Mouse (Mus musculus) embryonic facial prominence, embryonic 14.5 days (tissue): ENCODE results near the gene Mtm1. TPM values are rescaled to one million over a fixed set of nuclear protein-coding genes. Genes with fewer than 3 reads are reported as not detected.

Experiments
- ATAC-seq: fragments of 200-750 bp; cut with Nextera tagmentation; 2 replicates; pipeline ENCODE4 v1.8.0; 2017; ENCODE audit warnings: low read depth, moderate number of reproducible peaks, moderate TSS enrichment
- DNase-seq: peaks from one replicate; pipeline ENCODE4 v3.0.0-alpha.2; 2015; ENCODE audit warnings: low spot score
- H3K27ac ChIP-seq: fragments of 300-500 bp; sonication (generic); replicated peaks from 2 replicates; pipeline ENCODE4 v1.5.1; 2014; ENCODE audit warnings: low read depth, mild to moderate bottlenecking, low read length, moderate library complexity
- H3K27me3 ChIP-seq: fragments of 300-500 bp; sonication (generic); replicated peaks from 2 replicates; pipeline ENCODE4 v1.6.1; 2014; ENCODE audit warnings: low read length; ENCODE audit not compliant: control insufficient read depth, insufficient read depth
- H3K36me3 ChIP-seq: fragments of 300-500 bp; sonication (generic); 2 replicates; pipeline ENCODE4 v1.6.1; 2014; ENCODE audit warnings: low read length, mixed read lengths; ENCODE audit not compliant: control insufficient read depth, insufficient read depth
- H3K4me1 ChIP-seq: fragments of 300-500 bp; sonication (generic); 2 replicates; pipeline ENCODE4 v1.6.1; 2014; ENCODE audit warnings: antibody characterized with exemption, low read length; ENCODE audit not compliant: control insufficient read depth, insufficient read depth
- H3K4me2 ChIP-seq: fragments of 300-500 bp; sonication (generic); 2 replicates; pipeline ENCODE4 v1.6.1; 2014; ENCODE audit warnings: low read depth, mild to moderate bottlenecking, low read length, moderate library complexity, mixed read lengths
- H3K4me3 ChIP-seq: fragments of 300-500 bp; sonication (generic); 2 replicates; pipeline ENCODE4 v1.5.1; 2014; ENCODE audit warnings: low read depth, mild to moderate bottlenecking, low read length
- H3K9ac ChIP-seq: fragments of 300-500 bp; sonication (generic); 2 replicates; pipeline ENCODE4 v1.6.1; 2014; ENCODE audit warnings: low read depth, mild to moderate bottlenecking, low read length, moderate library complexity, mixed read lengths
- H3K9me3 ChIP-seq: fragments of 300-500 bp; sonication (generic); 2 replicates; pipeline ENCODE4 v1.6.1; 2016; ENCODE audit warnings: low read length; ENCODE audit not compliant: control insufficient read depth
- WGBS: fragments of 180-500 bp; shearing (Covaris S2); extraction: QIAGEN DNeasy Blood & Tissue Kit; methylation state at CpG from one replicate; pipeline ENCODE4 v1.1.7; 2014; 5-methylcytosine and 5-hydroxymethylcytosine counted together
- polyA plus RNA-seq: library from polyadenylated mRNA; unstranded; fragments of >200 nt; fragmentation: Nextera tagmentation; extraction: Ambion mirVana; gene quantifications from 2 replicates; pipeline ENCODE4 v1.2.1, GENCODE M21; 2014

The Mtm1 gene
- polyA plus RNA-seq, 1 experiment from 2014 or later, result 4.8 TPM

GRCm38 (mm10) chrX:71214441-71215112, 4.0 kb downstream of the Mtm1 start:
- Histone ChIP-seq H3K4me2 (peak overlapping the region; percentile 75), H3K27me3 (peaks cover 6% of the 10 kb centered on the region), H3K4me3 (peak overlapping the region; percentile 48), H3K9me3 (no peaks in the 10 kb centered on the region), H3K4me1 (no peaks in the 10 kb centered on the region), H3K9ac (peak overlapping the region; percentile 57), H3K36me3 (no peaks in the 10 kb centered on the region), H3K27ac (no peak overlapping the region)
- ATAC-seq (peak; percentile 97), DNase-seq (peak; percentile 95)
- WGBS, result 23% methylated on average over 8 of the region's 20 CpGs

- ATAC-seq (peak; percentile 82), DNase-seq (no peak)
- H3K9me3 ChIP-seq, result no peaks in the 10 kb centered on the region
- WGBS, result 26% methylated on average over 18 of the region's 27 CpGs
- peak overlapping the region; percentile 48 for H3K4me3 ChIP-seq
- H3K4me1 ChIP-seq, result no peaks in the 10 kb centered on the region
- H3K4me2 ChIP-seq, result peak overlapping the region; percentile 75
- H3K27ac ChIP-seq, result no peak overlapping the region
- peaks cover 6% of the 10 kb centered on the region for H3K27me3 ChIP-seq
- no peaks in the 10 kb centered on the region for H3K36me3 ChIP-seq
- peak overlapping the region; percentile 57 for H3K9ac ChIP-seq
Measured at GRCm38 (mm10) chrX:71215113-71215708, 4.6 kb downstream of the Mtm1 start.

- DNase-seq (no peak), ATAC-seq (no peak)
- no peaks in the 10 kb centered on the region for H3K9me3 ChIP-seq
- no peak overlapping the region for H3K27ac ChIP-seq
- no peaks in the 10 kb centered on the region for H3K36me3 ChIP-seq
- H3K4me2 ChIP-seq, result no peak overlapping the region
- H3K9ac ChIP-seq, result no peak overlapping the region
- H3K4me1 ChIP-seq, result no peaks in the 10 kb centered on the region
- WGBS, result 74% methylated on average over 2 of the region's 2 CpGs
- H3K27me3 ChIP-seq, result peaks cover 6% of the 10 kb centered on the region
- H3K4me3 ChIP-seq, result no peak overlapping the region
Measured at GRCm38 (mm10) chrX:71216879-71217278, 6.3 kb downstream of the Mtm1 start.

DNA sequence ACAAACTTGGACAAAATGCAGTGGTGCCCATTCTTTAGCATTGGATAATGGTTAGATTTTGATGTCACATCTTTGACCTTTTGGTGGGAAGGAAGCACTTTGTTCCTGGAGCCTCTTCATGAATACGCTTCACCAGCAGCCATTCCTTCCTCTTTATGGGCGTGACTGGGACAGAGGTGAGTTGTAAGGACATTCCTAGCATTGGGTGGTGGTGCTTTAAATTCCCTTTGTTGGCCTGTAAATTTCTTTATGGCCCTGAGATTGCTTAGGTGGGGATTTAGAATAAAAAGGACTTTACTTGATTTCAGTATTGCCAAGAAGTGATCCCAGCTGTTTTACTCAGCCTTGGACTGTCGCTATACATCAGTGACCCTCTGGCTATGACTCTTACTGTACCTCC, 8.3 kb downstream of the Mtm1 start:
- Histone ChIP-seq H3K4me3 (no peak overlapping the region), H3K27ac (no peak overlapping the region), H3K4me2 (no peak overlapping the region), H3K36me3 (no peaks in the 10 kb centered on the region), H3K4me1 (no peaks in the 10 kb centered on the region), H3K27me3 (peaks cover 6% of the 10 kb centered on the region), H3K9me3 (no peaks in the 10 kb centered on the region), H3K9ac (no peak overlapping the region)
- ATAC-seq (no peak), DNase-seq (no peak)
- 69% methylated on average over 3 of the region's 3 CpGs for WGBS

GRCm38 (mm10) chrX:71220896-71221295, 10.3 kb downstream of the Mtm1 start:
- Histone ChIP-seq H3K9me3 (no peaks in the 10 kb centered on the region), H3K27ac (no peak overlapping the region), H3K4me3 (no peak overlapping the region), H3K27me3 (no peaks in the 10 kb centered on the region), H3K36me3 (no peaks in the 10 kb centered on the region), H3K9ac (no peak overlapping the region), H3K4me2 (no peak overlapping the region), H3K4me1 (no peaks in the 10 kb centered on the region)
- DNase-seq (no peak), ATAC-seq (no peak)
- 62% methylated on average over 3 of the region's 3 CpGs for WGBS

GRCm38 (mm10) chrX:71222648-71223408, 12.3 kb downstream of the Mtm1 start:
- no peak overlapping the region for H3K9ac ChIP-seq
- DNase-seq, result no peak
- H3K36me3 ChIP-seq, result no peaks in the 10 kb centered on the region
- H3K4me3 ChIP-seq, result no peak overlapping the region
- WGBS, result 80% methylated on average over 4 of the region's 4 CpGs
- H3K27me3 ChIP-seq, result no peaks in the 10 kb centered on the region; the same call in 1 of the 2 replicates
- no peak for ATAC-seq
- no peak overlapping the region for H3K4me2 ChIP-seq
- no peaks in the 10 kb centered on the region for H3K9me3 ChIP-seq
- H3K27ac ChIP-seq, result no peak overlapping the region
- no peaks in the 10 kb centered on the region for H3K4me1 ChIP-seq

DNA sequence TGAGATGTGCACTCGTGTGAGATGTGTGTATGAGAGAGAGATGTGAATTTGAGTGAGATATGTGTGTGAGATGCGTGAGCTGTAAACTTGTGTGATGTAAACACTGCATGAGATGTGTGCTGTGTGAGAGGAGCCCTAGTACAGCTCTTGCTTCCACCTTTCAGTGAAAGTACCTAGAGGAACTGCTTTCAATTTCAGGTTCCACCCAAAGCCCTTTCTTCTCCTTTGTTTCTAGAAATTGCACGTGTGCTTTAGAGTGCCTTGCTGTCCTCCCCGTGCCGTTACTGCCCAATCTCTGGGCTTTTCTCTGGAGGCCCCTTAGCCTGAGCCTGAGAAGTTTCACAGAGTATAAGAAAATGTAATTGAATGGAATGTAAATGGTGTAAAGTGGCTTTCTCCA, 16.3 kb downstream of the Mtm1 start:
- H3K27ac ChIP-seq, result no peak overlapping the region
- H3K9ac ChIP-seq, result no peak overlapping the region
- no peaks in the 10 kb centered on the region; the same call in 1 of the 2 replicates for H3K27me3 ChIP-seq
- H3K9me3 ChIP-seq, result no peaks in the 10 kb centered on the region
- H3K4me3 ChIP-seq, result no peak overlapping the region
- no peaks in the 10 kb centered on the region for H3K36me3 ChIP-seq
- DNase-seq, result no peak
- no peak overlapping the region for H3K4me2 ChIP-seq
- no peaks in the 10 kb centered on the region for H3K4me1 ChIP-seq
- WGBS, result 68% methylated on average over 5 of the region's 5 CpGs
- no peak for ATAC-seq

GRCm38 (mm10) chrX:71228200-71228599, 17.6 kb downstream of the Mtm1 start:
- Histone ChIP-seq H3K4me2 (no peak overlapping the region), H3K36me3 (no peaks in the 10 kb centered on the region), H3K27ac (no peak overlapping the region), H3K4me3 (no peak overlapping the region), H3K9me3 (no peaks in the 10 kb centered on the region), H3K4me1 (no peaks in the 10 kb centered on the region), H3K9ac (no peak overlapping the region), H3K27me3 (no peaks in the 10 kb centered on the region; the same call in 1 of the 2 replicates)
- DNase-seq, result no peak
- ATAC-seq, result no peak
- 67% methylated on average over 3 of the region's 3 CpGs for WGBS
